Mouse (Mus musculus): Measurements from ENCODE around the gene 1700029H14Rik. TPM values are rescaled to one million over a fixed set of nuclear protein-coding genes. Genes with fewer than 3 reads are reported as not detected.

1700029H14Rik gene
- polyA plus RNA-seq, 1 experiment from 2014 or later = not detected

DNA sequence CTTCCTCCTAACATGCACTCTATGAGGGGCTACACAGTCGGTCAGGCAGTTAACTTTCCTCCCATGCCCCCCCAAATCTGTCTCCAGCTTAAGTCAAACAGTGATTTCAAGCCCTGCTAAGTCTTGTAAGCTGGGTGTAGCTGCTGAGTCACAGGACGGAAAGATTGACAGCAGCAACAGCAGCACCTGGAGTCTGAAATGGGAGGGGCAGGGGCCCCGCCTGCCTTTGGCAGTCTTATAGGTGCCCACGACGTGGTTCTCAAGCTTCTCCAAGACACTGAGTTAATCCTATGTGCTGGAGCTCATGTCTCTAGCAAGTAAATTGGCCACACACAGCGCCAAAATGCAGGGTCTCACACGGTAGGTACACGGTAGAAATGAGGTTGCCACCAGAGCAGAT lies 31.1 kb upstream of the 1700029H14Rik start:
- Histone ChIP-seq H3K4me3 (no peak overlapping the region), H3K9ac (no peak overlapping the region)
- WGBS = 77% methylated on average over 8 of the region's 8 CpGs

DNA sequence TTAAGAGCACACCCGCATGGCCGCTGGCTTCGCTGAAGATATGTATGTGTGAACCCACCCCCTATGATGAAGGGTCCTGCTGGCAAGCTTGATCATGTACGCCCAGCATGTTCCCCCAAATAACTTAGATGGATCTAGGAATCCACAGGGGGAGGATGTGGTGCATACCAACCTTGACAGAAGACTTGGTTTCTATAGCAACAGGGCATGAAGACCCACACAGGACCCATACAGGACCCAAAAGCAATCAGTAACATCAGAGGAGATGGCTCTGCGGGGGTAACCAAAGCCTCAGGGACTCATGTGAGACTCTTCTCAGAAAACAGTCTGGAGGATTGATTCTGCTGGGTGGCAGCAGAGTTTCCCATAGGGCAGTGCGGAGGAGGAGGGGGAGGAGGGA lies 29.0 kb upstream of the 1700029H14Rik start:
- ATAC-seq (ENCODE audit: insufficient number of reproducible peaks, insufficient read depth, low FRiP score, low TSS enrichment, low read depth) = no peak
- WGBS = 78% methylated on average over 6 of the region's 6 CpGs
- Histone ChIP-seq H3K4me1 (no peaks in the 10 kb centered on the region), H3K9me3 (no peaks in the 10 kb centered on the region; the same call in 1 of the 2 replicates), H3K27ac (no peak overlapping the region), H3K36me3 (peaks cover 11% of the 10 kb centered on the region), H3K27me3 (no peaks in the 10 kb centered on the region), H3K4me3 (no peak overlapping the region), H3K9ac (no peak overlapping the region), H3K4me2 (no peak overlapping the region)

More for the DNA sequence above, 31.1 kb upstream of the 1700029H14Rik start:
- no peaks in the 10 kb centered on the region; the same call in 1 of the 2 replicates for H3K9me3 ChIP-seq
- H3K4me2 ChIP-seq = no peak overlapping the region
- no peak overlapping the region for H3K27ac ChIP-seq
- no peaks in the 10 kb centered on the region for H3K27me3 ChIP-seq
- peaks cover 29% of the 10 kb centered on the region for H3K36me3 ChIP-seq
- H3K4me1 ChIP-seq = no peaks in the 10 kb centered on the region
- no peak for ATAC-seq (ENCODE audit: insufficient number of reproducible peaks, insufficient read depth, low FRiP score, low TSS enrichment, low read depth)

DNA sequence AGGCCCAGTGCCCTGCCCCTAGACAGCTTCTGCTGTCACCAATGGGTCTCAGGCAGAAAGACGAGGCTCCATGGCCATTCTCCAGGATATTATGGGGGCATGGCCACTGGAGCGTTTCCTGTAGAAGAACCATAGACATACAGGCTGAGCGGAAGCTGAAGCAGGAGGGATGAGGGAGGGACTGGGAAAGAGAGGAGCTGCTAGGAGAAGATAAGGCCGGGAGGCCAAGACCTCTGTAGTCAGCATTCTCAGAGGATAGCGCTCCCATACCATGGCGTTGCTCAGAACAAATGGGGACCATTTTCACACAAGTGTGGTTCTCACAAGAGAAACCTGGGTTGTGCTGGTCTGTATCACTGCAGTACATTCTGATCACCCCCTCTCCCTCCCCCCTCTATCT lies 26.8 kb upstream of the 1700029H14Rik start:
- no peak overlapping the region for H3K4me2 ChIP-seq
- no peak overlapping the region for H3K4me3 ChIP-seq
- 84% methylated on average over 6 of the region's 6 CpGs for WGBS
- H3K9ac ChIP-seq = no peak overlapping the region
- no peaks in the 10 kb centered on the region for H3K9me3 ChIP-seq
- no peaks in the 10 kb centered on the region for H3K4me1 ChIP-seq
- no peaks in the 10 kb centered on the region for H3K27me3 ChIP-seq
- H3K27ac ChIP-seq = no peak overlapping the region
- no peak for ATAC-seq (ENCODE audit: insufficient number of reproducible peaks, insufficient read depth, low FRiP score, low TSS enrichment, low read depth)
- H3K36me3 ChIP-seq = peaks cover 14% of the 10 kb centered on the region

DNA sequence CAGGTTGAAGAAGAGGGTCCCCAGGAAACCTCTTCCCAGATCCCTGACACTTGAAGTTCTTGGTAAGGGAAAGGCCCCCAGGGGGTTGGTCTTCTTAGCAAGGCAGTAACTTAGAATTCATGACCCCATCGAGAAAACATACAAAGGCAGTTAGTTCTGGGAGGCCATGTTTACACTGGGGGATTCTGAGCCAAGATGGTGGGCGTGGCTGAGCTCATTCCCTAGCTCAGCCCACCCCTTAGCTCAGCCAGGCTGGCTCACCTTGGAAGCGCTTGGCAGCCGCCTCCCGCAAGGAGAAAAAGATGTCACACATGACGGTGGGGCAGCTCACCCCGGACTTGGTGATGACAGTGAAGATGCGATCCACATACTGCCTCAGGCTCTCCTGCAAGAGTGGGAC lies 22.4 kb upstream of the 1700029H14Rik start:
- no peak overlapping the region for H3K27ac ChIP-seq
- H3K27me3 ChIP-seq = no peaks in the 10 kb centered on the region
- H3K36me3 ChIP-seq = peaks cover 48% of the 10 kb centered on the region
- no peak for ATAC-seq (ENCODE audit: insufficient number of reproducible peaks, insufficient read depth, low FRiP score, low TSS enrichment, low read depth)
- no peaks in the 10 kb centered on the region for H3K4me1 ChIP-seq
- no peaks in the 10 kb centered on the region for H3K9me3 ChIP-seq
- no peak overlapping the region for H3K4me3 ChIP-seq
- H3K9ac ChIP-seq = no peak overlapping the region
- H3K4me2 ChIP-seq = no peak overlapping the region
- 77% methylated on average over 8 of the region's 8 CpGs for WGBS

DNA sequence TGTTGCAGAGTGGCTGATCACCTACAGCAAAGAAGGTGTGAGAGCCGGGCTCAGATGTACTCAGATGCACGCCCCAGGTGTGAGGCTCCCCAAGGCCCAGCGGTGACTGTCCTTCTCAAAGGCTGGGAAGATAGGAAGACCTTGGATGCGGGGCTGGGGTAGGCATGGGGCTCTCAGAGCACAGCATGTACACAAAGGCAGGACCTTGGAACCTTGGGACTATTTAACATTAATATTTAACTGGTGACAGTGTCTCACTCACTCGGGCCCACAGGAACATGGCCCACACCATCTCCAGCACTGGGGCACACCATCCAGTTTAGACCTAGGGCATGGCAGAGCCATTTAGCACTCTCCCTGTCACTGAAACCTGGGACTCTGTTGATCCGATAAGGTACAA lies 15.6 kb upstream of the 1700029H14Rik start:
- peaks cover 63% of the 10 kb centered on the region for H3K36me3 ChIP-seq
- no peak overlapping the region for H3K4me2 ChIP-seq
- 93% methylated on average over 6 of the region's 6 CpGs for WGBS
- no peak for ATAC-seq (ENCODE audit: insufficient number of reproducible peaks, insufficient read depth, low FRiP score, low TSS enrichment, low read depth)
- no peak overlapping the region for H3K4me3 ChIP-seq
- H3K4me1 ChIP-seq = no peaks in the 10 kb centered on the region
- H3K27me3 ChIP-seq = no peaks in the 10 kb centered on the region
- no peak overlapping the region for H3K9ac ChIP-seq
- H3K27ac ChIP-seq = no peak overlapping the region
- no peaks in the 10 kb centered on the region for H3K9me3 ChIP-seq

DNA sequence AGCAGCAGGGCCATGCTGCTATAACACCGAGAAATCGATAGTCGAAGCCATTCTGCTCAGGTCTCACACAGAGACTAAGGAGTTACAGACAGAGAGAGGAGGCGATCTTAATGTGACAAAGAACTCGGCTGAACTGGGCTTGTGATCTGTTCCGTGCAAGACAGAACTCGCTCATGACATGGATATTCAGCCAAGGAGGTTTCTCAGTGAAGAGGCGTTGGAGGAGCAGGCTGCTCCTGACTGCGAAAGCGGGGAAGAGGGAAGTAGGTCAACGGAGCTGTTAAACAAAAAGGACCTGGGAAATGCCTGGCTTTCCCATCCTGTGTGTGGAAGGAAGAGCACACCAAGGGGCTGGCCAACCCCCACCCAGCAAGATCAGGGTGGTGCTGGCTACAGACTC lies 9.7 kb upstream of the 1700029H14Rik start:
- WGBS = 84% methylated on average over 11 of the region's 11 CpGs
- no peak overlapping the region for H3K4me2 ChIP-seq
- no peaks in the 10 kb centered on the region for H3K27me3 ChIP-seq
- ATAC-seq (ENCODE audit: insufficient number of reproducible peaks, insufficient read depth, low FRiP score, low TSS enrichment, low read depth) = no peak
- H3K36me3 ChIP-seq = peaks cover 34% of the 10 kb centered on the region
- H3K9me3 ChIP-seq = no peaks in the 10 kb centered on the region
- 0 out of 2 replicates have a peak overlapping the region, but pooled peaks have one; percentile 8 for H3K27ac ChIP-seq
- H3K4me1 ChIP-seq = peaks cover 7% of the 10 kb centered on the region
- H3K9ac ChIP-seq = no peak overlapping the region
- no peak overlapping the region for H3K4me3 ChIP-seq

DNA sequence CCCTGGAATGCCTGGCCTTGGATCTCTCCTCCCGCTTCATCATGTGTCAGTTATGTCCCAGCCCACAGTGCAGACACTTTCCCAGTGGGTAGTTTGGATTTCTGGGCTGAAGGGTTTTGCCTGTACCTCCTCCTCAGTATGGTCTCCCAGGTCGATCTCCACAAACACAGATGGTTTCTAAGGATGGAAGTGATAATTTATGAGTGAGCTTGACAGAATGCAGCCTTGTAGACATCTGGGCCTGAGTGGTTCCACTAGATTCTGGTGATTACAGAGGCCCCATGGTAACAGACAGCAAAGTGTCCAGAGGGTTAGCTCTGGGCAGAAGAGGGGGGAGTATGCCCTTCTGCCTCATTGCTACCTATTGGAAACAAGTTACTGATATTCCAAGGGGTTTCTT lies 4.7 kb downstream of the 1700029H14Rik start:
- no peak for ATAC-seq (ENCODE audit: insufficient number of reproducible peaks, insufficient read depth, low FRiP score, low TSS enrichment, low read depth)
- no peak overlapping the region for H3K27ac ChIP-seq
- H3K36me3 ChIP-seq = no peaks in the 10 kb centered on the region
- peaks cover 3% of the 10 kb centered on the region for H3K4me1 ChIP-seq
- H3K4me3 ChIP-seq = no peak overlapping the region
- no peaks in the 10 kb centered on the region for H3K27me3 ChIP-seq
- H3K4me2 ChIP-seq = no peak overlapping the region
- H3K9me3 ChIP-seq = no peaks in the 10 kb centered on the region
- no peak overlapping the region for H3K9ac ChIP-seq
- WGBS = 74% methylated on average over 2 of the region's 2 CpGs

DNA sequence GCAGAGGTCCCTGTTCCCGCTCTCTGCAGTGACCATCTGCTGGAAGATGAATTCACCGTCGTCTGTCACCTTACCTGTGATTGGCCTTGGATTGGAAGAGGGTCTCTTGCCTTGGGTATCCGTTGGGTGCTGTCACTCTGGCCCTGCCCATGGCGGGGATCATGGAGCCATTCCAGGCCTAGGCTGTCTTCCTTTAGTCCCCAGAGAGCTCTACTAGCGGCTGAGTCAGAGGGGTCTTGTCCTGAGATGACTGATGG lies 10.8 kb downstream of the 1700029H14Rik start:
- Histone ChIP-seq H3K4me2 (no peak overlapping the region), H3K27ac (no peak overlapping the region), H3K9me3 (no peaks in the 10 kb centered on the region), H3K9ac (no peak overlapping the region), H3K36me3 (no peaks in the 10 kb centered on the region), H3K4me3 (no peak overlapping the region), H3K27me3 (no peaks in the 10 kb centered on the region), H3K4me1 (peaks cover 11% of the 10 kb centered on the region)
- ATAC-seq (ENCODE audit: insufficient number of reproducible peaks, insufficient read depth, low FRiP score, low TSS enrichment, low read depth) = no peak
- 92% methylated on average over 6 of the region's 6 CpGs for WGBS

DNA sequence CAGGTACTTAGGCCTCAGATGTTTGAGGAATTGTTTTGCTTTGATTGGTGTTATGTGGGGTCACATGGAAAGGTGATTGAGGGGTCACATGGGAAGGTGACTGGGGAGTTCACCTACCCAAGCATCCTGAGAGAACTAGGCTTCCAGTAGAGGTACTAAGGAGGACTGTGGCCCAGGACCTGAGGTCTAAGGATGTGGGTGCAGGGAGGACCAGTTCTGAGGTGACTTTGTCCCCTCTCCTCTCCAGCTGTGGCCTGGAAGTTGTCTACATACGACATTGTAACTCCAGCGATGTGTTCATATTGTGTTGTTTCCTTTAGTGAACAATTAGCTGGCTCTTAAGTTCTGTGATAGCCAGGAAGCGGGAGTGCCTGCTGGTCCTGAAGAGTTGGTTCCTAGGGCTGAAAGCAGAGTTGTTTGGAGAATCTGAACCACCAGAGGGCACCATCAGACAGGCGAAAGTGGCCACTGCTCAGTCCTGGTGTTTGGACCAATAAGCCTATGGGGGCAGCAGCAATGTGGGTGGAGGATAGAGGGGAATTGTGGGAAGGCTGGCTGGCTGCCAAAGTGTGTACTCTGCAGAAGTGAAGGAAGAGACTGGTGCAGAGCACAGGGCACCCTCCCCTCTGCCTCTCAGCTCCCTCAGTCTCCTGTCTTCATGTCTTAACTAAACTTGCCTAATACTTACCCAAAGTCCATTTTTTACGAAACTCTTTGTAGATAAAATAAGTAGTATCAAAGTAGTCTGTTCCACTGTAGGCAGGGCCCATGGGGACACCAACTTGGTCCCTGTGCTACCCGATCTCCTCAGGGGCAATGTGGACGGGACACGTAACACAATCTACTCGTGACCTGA lies 11.3 kb downstream of the 1700029H14Rik start:
- no peak overlapping the region for H3K9ac ChIP-seq
- 49% methylated on average over 9 of the region's 9 CpGs for WGBS
- no peaks in the 10 kb centered on the region for H3K36me3 ChIP-seq
- H3K4me1 ChIP-seq = peaks cover 11% of the 10 kb centered on the region
- H3K9me3 ChIP-seq = no peaks in the 10 kb centered on the region
- ATAC-seq (ENCODE audit: insufficient number of reproducible peaks, insufficient read depth, low FRiP score, low TSS enrichment, low read depth) = peak; percentile 80
- H3K4me2 ChIP-seq = no peak overlapping the region
- H3K27ac ChIP-seq = no peak overlapping the region
- no peak overlapping the region for H3K4me3 ChIP-seq
- H3K27me3 ChIP-seq = no peaks in the 10 kb centered on the region

DNA sequence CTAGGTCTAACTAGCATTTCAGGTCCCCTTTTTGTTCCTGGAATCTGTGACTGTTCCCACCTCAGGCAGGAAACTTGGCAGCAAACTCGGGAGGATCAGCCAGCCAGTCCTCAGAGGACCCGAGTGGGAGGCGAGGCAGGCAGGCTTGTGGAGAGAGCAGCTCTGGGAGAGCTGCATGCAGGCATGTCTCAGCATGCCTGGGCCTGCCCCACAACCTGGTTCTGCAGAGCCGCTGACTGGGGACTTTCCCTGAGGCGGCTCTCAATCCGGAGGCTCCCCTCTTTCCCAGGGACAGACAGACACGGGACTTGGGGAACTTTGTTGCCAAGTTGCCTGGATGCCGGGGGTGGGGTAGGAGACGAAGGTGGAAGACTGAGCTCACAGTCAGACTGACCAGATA lies 13.4 kb downstream of the 1700029H14Rik start:
- Histone ChIP-seq H3K4me1 (peaks cover 11% of the 10 kb centered on the region), H3K36me3 (no peaks in the 10 kb centered on the region), H3K4me3 (no peak overlapping the region), H3K9ac (0 out of 2 replicates have a peak overlapping the region, but pooled peaks have one; percentile 46), H3K4me2 (no peak overlapping the region), H3K27ac (peak overlapping the region; percentile 29), H3K27me3 (no peaks in the 10 kb centered on the region), H3K9me3 (0 out of 2 replicates have a peak, but pooled peaks cover 4% of the 10 kb centered on the region)
- ATAC-seq (ENCODE audit: insufficient number of reproducible peaks, insufficient read depth, low FRiP score, low TSS enrichment, low read depth) = 0 out of 2 replicates have a peak, but pooled peaks have one; percentile 43
- 35% methylated on average over 9 of the region's 9 CpGs for WGBS

DNA sequence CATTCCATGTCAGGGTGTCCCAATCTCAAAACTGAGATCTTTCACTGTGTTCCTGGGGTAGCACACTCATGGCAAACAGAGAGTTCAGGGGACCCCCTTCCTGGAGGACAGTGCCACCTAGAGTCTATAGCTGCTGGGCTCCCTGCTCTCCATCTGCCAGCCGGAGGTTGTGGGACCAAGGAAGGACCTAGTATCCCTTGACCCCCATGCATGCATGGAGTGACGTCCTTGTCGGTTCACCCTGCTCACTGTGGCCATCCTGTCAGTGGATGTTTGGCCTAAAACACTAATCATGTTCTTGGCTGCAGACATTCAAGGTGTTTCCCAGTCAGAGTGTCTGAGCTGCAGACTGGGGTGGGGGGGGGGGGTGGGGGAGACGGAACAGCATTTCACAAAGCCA lies 14.0 kb downstream of the 1700029H14Rik start:
- Histone ChIP-seq H3K4me2 (no peak overlapping the region), H3K27ac (no peak overlapping the region), H3K36me3 (no peaks in the 10 kb centered on the region), H3K4me3 (no peak overlapping the region), H3K9ac (no peak overlapping the region), H3K9me3 (0 out of 2 replicates have a peak, but pooled peaks cover 4% of the 10 kb centered on the region), H3K4me1 (peaks cover 11% of the 10 kb centered on the region), H3K27me3 (no peaks in the 10 kb centered on the region)
- WGBS = 55% methylated on average over 4 of the region's 4 CpGs
- no peak for ATAC-seq (ENCODE audit: insufficient number of reproducible peaks, insufficient read depth, low FRiP score, low TSS enrichment, low read depth)

DNA sequence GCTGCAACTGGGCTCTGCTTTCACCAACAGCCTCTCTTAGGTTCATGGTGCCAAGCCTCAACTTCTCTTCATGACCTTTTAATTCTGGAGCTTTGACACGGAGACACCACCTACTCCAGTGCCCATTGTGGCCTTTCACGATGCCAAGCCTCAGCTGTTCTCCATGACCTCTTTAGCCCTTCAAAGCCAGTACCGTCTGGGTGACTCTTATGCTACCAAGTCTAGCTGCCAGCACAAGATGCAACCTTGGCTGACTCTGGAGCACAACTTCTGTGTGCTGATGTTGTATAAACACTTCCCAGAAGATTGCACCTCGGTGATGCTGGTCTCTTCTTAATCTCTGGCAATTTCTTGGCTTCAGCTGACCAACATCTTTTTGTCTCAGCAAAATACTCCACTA lies 15.8 kb downstream of the 1700029H14Rik start:
- no peak overlapping the region for H3K4me2 ChIP-seq
- no peak overlapping the region for H3K4me3 ChIP-seq
- no peaks in the 10 kb centered on the region for H3K36me3 ChIP-seq
- WGBS = 85% methylated on average over 4 of the region's 4 CpGs
- H3K9me3 ChIP-seq = 0 out of 2 replicates have a peak, but pooled peaks cover 4% of the 10 kb centered on the region
- no peaks in the 10 kb centered on the region for H3K27me3 ChIP-seq
- ATAC-seq (ENCODE audit: insufficient number of reproducible peaks, insufficient read depth, low FRiP score, low TSS enrichment, low read depth) = no peak
- H3K27ac ChIP-seq = no peak overlapping the region
- H3K4me1 ChIP-seq = peaks cover 10% of the 10 kb centered on the region
- no peak overlapping the region for H3K9ac ChIP-seq
